Mouse (Mus musculus): Measurements from ENCODE around the gene Zrsr2. TPM values are rescaled to one million over a fixed set of nuclear protein-coding genes. Genes with fewer than 3 reads are reported as not detected.

The Zrsr2 gene
- total RNA-seq, 2 experiments from 2014 or later, result 10.7 to 16.0 TPM

- DNase-seq, result no peak
Measured at GRCm38 (mm10) chrX:163885539-163885981, 72.9 kb downstream of the Zrsr2 start.

Other genes with a start within 250 kb of the Zrsr2 start
- not detected for gene Rnf138rt1, start 197.3 kb downstream of the Zrsr2 start, total RNA-seq (2021)
- gene Ap1s2, start 49.6 kb downstream of the Zrsr2 start, total RNA-seq (2021), result 10 to 100 TPM; 21.1 to 31.8 TPM
- 1 to 10 TPM; 1.3 to 5.0 TPM for gene Car5b, start 69.3 kb upstream of the Zrsr2 start, total RNA-seq (2021)
- 1 to 10 TPM; 3.6 to 4.2 TPM for gene Siah1b, start 117.8 kb upstream of the Zrsr2 start, total RNA-seq (2021)
- not detected for gene Cltrn, start 130.2 kb upstream of the Zrsr2 start, total RNA-seq (2021)
- gene Ace2, start 180.7 kb upstream of the Zrsr2 start, total RNA-seq (2021), result 1 to 10 TPM; 1.1 to 1.5 TPM

Measured in heart, adult 18-20 months (tissue).